Mouse (Mus musculus) intestine, embryonic 16.5 days (tissue): ENCODE measurements at regions not wholly inside any gene's neighbourhood (a gene's known extent, or its start where the extent isn't known, plus 50 kb on each side); places are given as distances from the start of the nearest gene placed in this dataset.

Experiments used
- ATAC-seq: fragments of 200-750 bp; cut with Nextera tagmentation; 2 replicates; pipeline ENCODE4 v1.8.0; 2017; ENCODE audit warnings: moderate TSS enrichment, moderate library complexity
- H3K27ac ChIP-seq: fragments of 300-500 bp; sonication (generic); 2 replicates; pipeline ENCODE4 v1.5.1; 2014; ENCODE audit warnings: mild to moderate bottlenecking, low read length
- H3K27me3 ChIP-seq: fragments of 300-500 bp; sonication (generic); replicated peaks from 2 replicates; pipeline ENCODE4 v1.6.1; 2014; ENCODE audit warnings: low read length, control low read depth, mixed read lengths; ENCODE audit not compliant: control insufficient read depth, insufficient read depth
- H3K36me3 ChIP-seq: fragments of 300-500 bp; sonication (generic); 2 replicates; pipeline ENCODE4 v1.6.1; 2014; ENCODE audit warnings: low read length, control low read depth; ENCODE audit not compliant: control insufficient read depth, insufficient read depth
- H3K4me1 ChIP-seq: fragments of 300-500 bp; sonication (generic); 2 replicates; pipeline ENCODE4 v1.6.1; 2014; ENCODE audit warnings: low read length, control low read depth, mixed read lengths; ENCODE audit not compliant: control insufficient read depth, insufficient read depth
- H3K4me2 ChIP-seq: fragments of 300-500 bp; sonication (generic); 2 replicates; pipeline ENCODE4 v1.6.1; 2014; ENCODE audit warnings: low read depth, low read length, control low read depth
- H3K4me3 ChIP-seq: fragments of 300-500 bp; sonication (generic); 2 replicates; pipeline ENCODE4 v1.5.1; 2014; ENCODE audit warnings: mild to moderate bottlenecking, low read length
- H3K9ac ChIP-seq: fragments of 300-500 bp; sonication (generic); 2 replicates; pipeline ENCODE4 v1.6.1; 2014; ENCODE audit warnings: low read depth, low read length
- H3K9me3 ChIP-seq: fragments of 300-500 bp; sonication (generic); 2 replicates; pipeline ENCODE4 v1.6.1; 2016; ENCODE audit warnings: low read length, control low read depth; ENCODE audit not compliant: control insufficient read depth
- WGBS: fragments of 180-500 bp; shearing (Covaris S2); extraction: QIAGEN DNeasy Blood & Tissue Kit; methylation state at CpG from one replicate; pipeline ENCODE4 v1.1.7; 2014; 5-methylcytosine and 5-hydroxymethylcytosine counted together

DNA sequence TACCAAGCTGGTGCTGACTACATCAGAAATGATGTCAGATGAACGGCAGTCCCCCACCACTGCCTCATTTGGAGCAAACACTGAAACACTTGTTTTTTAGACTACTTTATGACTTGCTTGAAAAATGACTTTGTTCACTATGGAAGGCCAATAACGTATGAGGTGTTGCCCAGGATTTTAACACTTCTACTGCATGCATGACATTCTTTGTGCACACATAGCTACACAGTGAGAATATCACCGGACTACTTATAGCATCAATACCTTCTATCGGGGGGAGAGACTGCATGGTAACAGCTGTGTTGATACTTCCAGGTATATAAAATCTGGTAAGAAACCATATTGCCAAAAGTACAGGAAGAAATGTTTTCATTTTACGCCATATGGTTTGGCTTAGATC is 364.5 kb downstream of the Fbxo8 start:
- Histone ChIP-seq H3K27me3 (no peaks in the 10 kb centered on the region), H3K4me2 (no peak overlapping the region), H3K27ac (no peak overlapping the region), H3K36me3 (no peaks in the 10 kb centered on the region), H3K4me1 (no peaks in the 10 kb centered on the region), H3K9me3 (no peaks in the 10 kb centered on the region), H3K4me3 (no peak overlapping the region), H3K9ac (no peak overlapping the region)
- WGBS, result 82% methylated on average over 5 of the region's 5 CpGs
- no peak for ATAC-seq

DNA sequence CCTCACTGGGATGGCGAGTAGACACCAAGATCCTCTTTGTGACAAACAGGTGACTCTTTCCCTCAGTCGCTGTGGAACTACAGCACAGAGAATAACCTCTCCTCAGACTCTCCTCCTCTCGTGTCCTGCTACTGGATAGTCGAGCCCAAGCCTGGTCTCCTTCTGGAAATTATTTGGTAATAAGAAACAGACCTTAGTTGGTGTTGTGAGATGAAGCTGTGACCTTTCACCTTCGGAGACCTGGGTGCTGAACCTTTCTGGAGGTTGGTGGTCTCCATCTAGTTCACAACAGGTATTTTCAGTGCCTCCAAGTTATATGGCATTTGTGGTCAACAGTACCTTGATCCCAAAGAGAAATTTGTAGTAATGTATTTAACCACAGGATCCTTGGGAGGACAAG is 365.1 kb downstream of the Fbxo8 start:
- 84% methylated on average over 5 of the region's 5 CpGs for WGBS
- Histone ChIP-seq H3K9ac (no peak overlapping the region), H3K4me2 (no peak overlapping the region), H3K4me3 (no peak overlapping the region), H3K9me3 (no peaks in the 10 kb centered on the region), H3K27ac (no peak overlapping the region), H3K27me3 (no peaks in the 10 kb centered on the region), H3K4me1 (no peaks in the 10 kb centered on the region), H3K36me3 (no peaks in the 10 kb centered on the region)
- ATAC-seq, result no peak

DNA sequence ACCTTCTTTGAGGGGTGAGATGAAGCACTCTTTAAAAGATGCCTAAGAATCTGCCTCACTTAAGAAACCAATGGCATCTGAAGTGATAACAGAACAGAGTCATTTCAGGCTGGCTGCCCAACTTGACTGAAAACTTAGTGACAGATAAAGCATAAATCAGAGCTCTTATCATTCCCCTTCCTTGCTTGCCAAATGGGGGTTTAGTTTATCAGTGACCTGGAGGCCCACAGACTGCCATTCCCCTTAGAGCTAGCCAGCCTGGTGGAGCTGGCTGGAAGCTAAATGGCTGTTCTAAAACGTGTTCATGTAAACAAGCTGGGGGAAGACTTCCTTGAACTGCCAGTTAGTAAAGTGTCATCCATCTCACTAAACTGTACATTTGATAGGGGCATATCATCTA is 373.8 kb downstream of the Fbxo8 start:
- H3K27me3 ChIP-seq, result no peaks in the 10 kb centered on the region
- ATAC-seq, result no peak
- no peaks in the 10 kb centered on the region for H3K4me1 ChIP-seq
- no peak overlapping the region for H3K27ac ChIP-seq
- H3K4me2 ChIP-seq, result no peak overlapping the region
- WGBS, result 8% methylated on average over 1 of the region's 1 CpGs
- no peak overlapping the region for H3K9ac ChIP-seq
- no peak overlapping the region for H3K4me3 ChIP-seq
- no peaks in the 10 kb centered on the region for H3K9me3 ChIP-seq
- no peaks in the 10 kb centered on the region for H3K36me3 ChIP-seq

DNA sequence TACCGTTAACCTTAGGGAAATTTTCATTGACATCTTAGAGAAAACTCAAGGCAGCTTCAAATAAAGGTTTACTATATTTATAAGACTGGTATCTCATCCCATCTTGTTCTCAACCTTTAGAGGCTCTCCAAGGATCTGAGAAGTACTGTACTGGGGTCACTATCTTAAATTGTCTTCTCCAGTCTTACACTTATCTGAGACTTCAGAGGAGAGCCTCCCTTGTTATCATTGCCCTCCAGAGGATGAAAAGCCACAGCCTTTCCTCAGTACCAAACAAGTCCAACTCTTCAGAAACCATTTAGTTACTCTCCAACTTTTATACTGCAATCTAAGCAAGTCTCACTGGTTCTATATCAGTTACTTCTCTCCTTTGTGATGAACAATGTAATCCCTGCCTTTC is 376.3 kb downstream of the Fbxo8 start:
- Histone ChIP-seq H3K27me3 (no peaks in the 10 kb centered on the region), H3K27ac (no peak overlapping the region), H3K9ac (no peak overlapping the region), H3K36me3 (no peaks in the 10 kb centered on the region), H3K9me3 (no peaks in the 10 kb centered on the region), H3K4me3 (no peak overlapping the region), H3K4me1 (no peaks in the 10 kb centered on the region), H3K4me2 (no peak overlapping the region)
- no peak for ATAC-seq
- WGBS, result 85% methylated on average over 1 of the region's 1 CpGs

DNA sequence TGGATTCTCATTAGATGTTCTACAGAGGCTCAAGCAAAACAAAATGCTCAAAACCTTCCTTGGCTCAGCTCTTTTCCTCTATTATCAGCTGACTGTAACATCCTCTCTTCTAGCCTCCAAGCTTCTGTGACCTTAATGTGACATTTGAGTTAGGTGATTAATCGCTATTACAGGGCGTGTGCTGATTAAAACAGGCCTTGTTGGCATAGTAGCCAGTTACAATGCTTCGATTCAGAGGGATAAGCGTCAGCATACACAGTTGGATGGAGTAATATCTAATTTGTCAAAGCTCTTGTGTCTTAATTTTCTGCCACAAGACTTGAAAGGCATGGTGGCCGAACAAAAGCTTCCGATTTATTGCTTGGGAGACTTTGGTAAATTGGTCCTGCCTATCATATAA is 378.2 kb downstream of the Fbxo8 start:
- Histone ChIP-seq H3K27ac (no peak overlapping the region), H3K36me3 (no peaks in the 10 kb centered on the region), H3K27me3 (no peaks in the 10 kb centered on the region), H3K9me3 (no peaks in the 10 kb centered on the region), H3K4me1 (no peaks in the 10 kb centered on the region), H3K9ac (no peak overlapping the region), H3K4me2 (no peak overlapping the region), H3K4me3 (no peak overlapping the region)
- WGBS, result 63% methylated on average over 6 of the region's 6 CpGs
- no peak for ATAC-seq

DNA sequence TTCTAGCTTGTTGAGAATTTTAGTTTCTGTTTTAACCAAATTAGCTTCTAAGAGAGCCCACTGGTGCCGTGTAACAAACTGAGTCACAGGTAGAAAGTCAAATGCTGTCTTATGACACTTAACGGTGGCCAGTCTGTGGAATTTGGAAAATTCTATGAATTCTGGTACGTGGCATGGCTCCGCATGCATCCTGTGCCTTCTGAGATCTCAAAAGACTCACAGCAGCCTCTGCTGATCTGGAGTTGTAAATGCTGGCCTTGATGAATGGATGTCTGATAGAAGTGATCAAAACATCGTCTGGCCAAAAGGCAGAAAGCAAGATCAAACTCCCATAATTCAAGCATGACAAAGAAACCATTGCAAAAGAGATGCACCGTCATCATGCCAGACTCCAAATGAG is 381.5 kb downstream of the Fbxo8 start:
- H3K27me3 ChIP-seq, result no peaks in the 10 kb centered on the region
- no peaks in the 10 kb centered on the region for H3K9me3 ChIP-seq
- H3K4me3 ChIP-seq, result no peak overlapping the region
- ATAC-seq, result no peak
- no peaks in the 10 kb centered on the region for H3K4me1 ChIP-seq
- H3K36me3 ChIP-seq, result no peaks in the 10 kb centered on the region
- WGBS, result 39% methylated on average over 6 of the region's 6 CpGs
- H3K9ac ChIP-seq, result no peak overlapping the region
- H3K27ac ChIP-seq, result no peak overlapping the region
- no peak overlapping the region for H3K4me2 ChIP-seq

DNA sequence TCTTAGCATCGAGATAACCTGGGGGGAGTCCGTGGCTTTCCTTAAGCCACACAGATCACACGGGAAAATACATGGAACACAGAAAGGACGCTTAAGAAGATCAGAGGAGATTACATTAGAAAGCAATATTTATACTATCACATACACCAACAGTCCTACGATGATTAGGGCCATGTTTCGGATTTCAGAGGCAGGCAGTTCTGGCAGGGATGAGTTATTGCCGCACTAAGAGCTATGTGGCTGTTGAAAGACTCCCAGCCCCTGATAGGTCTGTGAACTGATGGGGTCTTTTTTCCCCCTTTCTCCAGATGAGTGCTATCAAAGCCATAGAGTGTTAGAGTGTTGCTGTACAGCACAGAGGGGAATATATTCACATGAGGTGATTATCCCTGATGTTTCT is 358.6 kb upstream of the Hand2 start:
- Histone ChIP-seq H3K27ac (no peak overlapping the region), H3K27me3 (no peaks in the 10 kb centered on the region), H3K36me3 (no peaks in the 10 kb centered on the region), H3K4me3 (no peak overlapping the region), H3K4me2 (no peak overlapping the region), H3K9ac (no peak overlapping the region), H3K4me1 (no peaks in the 10 kb centered on the region), H3K9me3 (no peaks in the 10 kb centered on the region)
- WGBS, result 48% methylated on average over 7 of the region's 7 CpGs
- no peak for ATAC-seq

DNA sequence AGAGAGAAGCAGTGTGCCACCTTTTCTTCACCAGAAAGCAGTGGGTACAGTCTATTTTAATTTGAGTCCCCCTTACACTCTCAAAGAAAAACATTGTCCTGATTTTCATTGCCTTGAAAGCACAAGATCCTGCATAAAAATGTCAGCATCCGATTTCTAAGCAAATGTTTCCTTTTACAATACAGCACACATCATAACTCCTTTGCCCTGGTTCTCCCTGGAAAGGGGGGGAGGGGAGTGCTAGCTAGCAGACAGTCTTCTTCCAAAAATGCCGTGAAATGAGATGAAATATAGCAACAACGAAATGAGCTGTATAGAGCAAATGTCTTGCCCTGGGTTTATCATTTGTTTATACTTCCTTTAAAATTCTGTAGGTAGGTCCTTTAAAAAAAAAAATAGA is 350.5 kb upstream of the Hand2 start:
- Histone ChIP-seq H3K4me3 (no peak overlapping the region), H3K27me3 (no peaks in the 10 kb centered on the region), H3K4me2 (no peak overlapping the region), H3K27ac (no peak overlapping the region), H3K4me1 (no peaks in the 10 kb centered on the region), H3K9ac (no peak overlapping the region), H3K36me3 (no peaks in the 10 kb centered on the region), H3K9me3 (no peaks in the 10 kb centered on the region)
- WGBS, result 34% methylated on average over 3 of the region's 3 CpGs
- ATAC-seq, result no peak

DNA sequence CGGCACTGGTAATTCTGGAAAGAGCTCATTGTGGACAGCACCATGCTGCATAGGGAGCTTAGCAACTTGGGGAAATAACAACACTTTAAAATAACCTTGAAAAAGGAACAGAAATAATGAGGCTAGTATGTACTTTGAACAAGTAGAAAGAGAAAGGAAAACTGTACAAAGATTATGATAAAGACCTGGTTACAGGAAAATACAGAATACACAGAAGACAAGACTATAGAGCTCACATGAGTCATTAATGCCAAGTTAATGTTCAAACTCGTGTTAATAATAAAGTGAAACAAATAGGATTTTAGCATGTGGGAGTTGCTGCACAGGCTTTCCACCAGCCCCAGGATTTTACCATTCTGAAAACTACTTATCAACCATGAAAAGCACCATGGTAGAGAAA is 341.8 kb upstream of the Hand2 start:
- Histone ChIP-seq H3K36me3 (no peaks in the 10 kb centered on the region), H3K9ac (no peak overlapping the region), H3K4me2 (peak overlapping the region; percentile 37; the same call in 1 of the 2 replicates), H3K4me1 (no peaks in the 10 kb centered on the region), H3K4me3 (peak overlapping the region; percentile 7; the same call in 1 of the 2 replicates), H3K27ac (no peak overlapping the region), H3K9me3 (no peaks in the 10 kb centered on the region), H3K27me3 (no peaks in the 10 kb centered on the region)
- WGBS, result 64% methylated on average over 2 of the region's 2 CpGs
- ATAC-seq, result peak; percentile 89

DNA sequence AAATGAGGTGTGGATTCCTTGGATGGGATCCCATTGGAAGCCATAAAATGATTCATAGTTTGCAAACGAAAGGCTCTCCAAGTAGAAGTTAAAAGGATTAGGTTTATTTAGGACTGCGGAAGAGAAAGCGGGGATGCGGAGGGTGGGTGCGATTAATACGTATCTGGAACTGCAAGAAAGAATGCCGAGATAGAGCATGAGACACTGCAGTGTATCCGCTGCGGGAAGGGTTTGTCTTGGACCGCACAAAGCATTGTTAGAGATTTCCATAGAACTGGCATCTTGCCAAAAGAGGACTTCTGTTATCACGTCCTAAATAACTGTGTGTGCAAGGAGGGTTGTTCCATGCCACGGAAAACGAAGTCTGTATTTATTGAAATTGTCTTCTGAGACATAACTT is 341.4 kb upstream of the Hand2 start:
- ATAC-seq, result peak; percentile 72
- H3K27me3 ChIP-seq, result no peaks in the 10 kb centered on the region
- no peaks in the 10 kb centered on the region for H3K4me1 ChIP-seq
- WGBS, result 49% methylated on average over 13 of the region's 13 CpGs
- peak overlapping the region; percentile 37 for H3K4me2 ChIP-seq
- no peaks in the 10 kb centered on the region for H3K9me3 ChIP-seq
- H3K9ac ChIP-seq, result no peak overlapping the region
- H3K27ac ChIP-seq, result no peak overlapping the region
- H3K4me3 ChIP-seq, result peak overlapping the region; percentile 7
- H3K36me3 ChIP-seq, result no peaks in the 10 kb centered on the region
